Mouse (Mus musculus): ENCODE results near the gene Kif17. TPM values are rescaled to one million over a fixed set of nuclear protein-coding genes. Genes with fewer than 3 reads are reported as not detected.

The Kif17 gene
- polyA plus RNA-seq, 1 experiment from 2014 or later = 0.78 TPM

GRCm38 (mm10) chr4:138216200-138216890 is 33.9 kb upstream of the Kif17 start, which contains the start of gene Hp1bp3:
Gene Hp1bp3 (plus strand): TSS chr4:138216296.
- TF ChIP-seq CTCF (IDR thresholded peaks at IDR 0.05; ENCODE audit: low read depth) = no peak
- H3K4me2 ChIP-seq (replicated peaks; ENCODE audit: low read depth) = peak within 1 kb of the TSS; percentile 81
- peak within 1 kb of the TSS; percentile 100 for H3K27ac ChIP-seq (ENCODE audit: low read depth, low read length)
- WGBS = under 1% methylated on average over 72 of the region's 84 CpGs
- H3K9me3 ChIP-seq (ENCODE audit: control insufficient read depth) = no peaks in the 10 kb centered on the region
- no peaks in the 10 kb centered on the region for H3K27me3 ChIP-seq (replicated peaks; ENCODE audit: control insufficient read depth, insufficient read depth, low read length)
- H3K9ac ChIP-seq (ENCODE audit: low read depth, low read length) = peak within 1 kb of the TSS; percentile 99
- H3K4me3 ChIP-seq (ENCODE audit: low read depth, low read length) = peak within 1 kb of the TSS; percentile 94
- no peaks in the 10 kb centered on the region for H3K36me3 ChIP-seq (ENCODE audit: control insufficient read depth, insufficient read depth)
- peak; percentile 71 for ATAC-seq
- peaks cover 11% of the 10 kb centered on the region; the same call in 1 of the 2 replicates for H3K4me1 ChIP-seq (replicated peaks; ENCODE audit: control insufficient read depth, insufficient read depth, low read length)

- peak; percentile 17 for TF ChIP-seq CTCF (IDR thresholded peaks at IDR 0.05; ENCODE audit: low read depth)
- under 1% methylated on average over 62 of the region's 68 CpGs for WGBS
- Histone ChIP-seq H3K4me1 (replicated peaks; ENCODE audit: control insufficient read depth, insufficient read depth, low read length) (peaks cover 11% of the 10 kb centered on the region; the same call in 1 of the 2 replicates), H3K27ac (ENCODE audit: low read depth, low read length) (peak overlapping the region; percentile 100), H3K9me3 (ENCODE audit: control insufficient read depth) (no peaks in the 10 kb centered on the region), H3K4me3 (ENCODE audit: low read depth, low read length) (peak overlapping the region; percentile 94), H3K27me3 (replicated peaks; ENCODE audit: control insufficient read depth, insufficient read depth, low read length) (no peaks in the 10 kb centered on the region), H3K4me2 (replicated peaks; ENCODE audit: low read depth) (peak overlapping the region; percentile 81), H3K9ac (ENCODE audit: low read depth, low read length) (peak overlapping the region; percentile 99), H3K36me3 (ENCODE audit: control insufficient read depth, insufficient read depth) (peaks cover 1% of the 10 kb centered on the region; the same call in 1 of the 2 replicates)
- peak; percentile 96 for ATAC-seq
These were observed 33.3 kb upstream of the Kif17 start for GRCm38 (mm10) chr4:138216891-138217392.

- peak overlapping the region; percentile 95 for H3K9ac ChIP-seq (ENCODE audit: low read depth, low read length)
- H3K4me2 ChIP-seq (replicated peaks; ENCODE audit: low read depth) = peak overlapping the region; percentile 81
- no peaks in the 10 kb centered on the region for H3K9me3 ChIP-seq (ENCODE audit: control insufficient read depth)
- no peaks in the 10 kb centered on the region for H3K27me3 ChIP-seq (replicated peaks; ENCODE audit: control insufficient read depth, insufficient read depth, low read length)
- under 1% methylated on average over 36 of the region's 36 CpGs for WGBS
- H3K36me3 ChIP-seq (ENCODE audit: control insufficient read depth, insufficient read depth) = peaks cover 6% of the 10 kb centered on the region
- peak; percentile 20; the same call in 1 of the 2 replicates for ATAC-seq
- peak overlapping the region; percentile 94 for H3K4me3 ChIP-seq (ENCODE audit: low read depth, low read length)
- H3K4me1 ChIP-seq (replicated peaks; ENCODE audit: control insufficient read depth, insufficient read depth, low read length) = peaks cover 11% of the 10 kb centered on the region; the same call in 1 of the 2 replicates
- no peak; the same call in 1 of the 2 replicates for TF ChIP-seq CTCF (IDR thresholded peaks at IDR 0.05; ENCODE audit: low read depth)
- H3K27ac ChIP-seq (ENCODE audit: low read depth, low read length) = peak overlapping the region; percentile 100
These were observed 32.8 kb upstream of the Kif17 start for GRCm38 (mm10) chr4:138217441-138217840.

GRCm38 (mm10) chr4:138217951-138218685 is 32.1 kb upstream of the Kif17 start:
- H3K4me2 ChIP-seq (replicated peaks; ENCODE audit: low read depth) = peak overlapping the region; percentile 81
- H3K9ac ChIP-seq (ENCODE audit: low read depth, low read length) = peak overlapping the region; percentile 95
- H3K4me3 ChIP-seq (ENCODE audit: low read depth, low read length) = peak overlapping the region; percentile 94
- H3K9me3 ChIP-seq (ENCODE audit: control insufficient read depth) = no peaks in the 10 kb centered on the region
- H3K27me3 ChIP-seq (replicated peaks; ENCODE audit: control insufficient read depth, insufficient read depth, low read length) = no peaks in the 10 kb centered on the region
- 0 out of 2 replicates have a peak overlapping the region, but pooled peaks have one; percentile 100 for H3K27ac ChIP-seq (ENCODE audit: low read depth, low read length)
- TF ChIP-seq CTCF (IDR thresholded peaks at IDR 0.05; ENCODE audit: low read depth) = no peak
- ATAC-seq = no peak
- H3K4me1 ChIP-seq (replicated peaks; ENCODE audit: control insufficient read depth, insufficient read depth, low read length) = peaks cover 11% of the 10 kb centered on the region; the same call in 1 of the 2 replicates
- 56% methylated on average over 11 of the region's 11 CpGs for WGBS
- peaks cover 12% of the 10 kb centered on the region for H3K36me3 ChIP-seq (ENCODE audit: control insufficient read depth, insufficient read depth)

GRCm38 (mm10) chr4:138219331-138219730 is 30.9 kb upstream of the Kif17 start:
- TF ChIP-seq CTCF (IDR thresholded peaks at IDR 0.05; ENCODE audit: low read depth) = no peak
- Histone ChIP-seq H3K36me3 (ENCODE audit: control insufficient read depth, insufficient read depth) (peaks cover 24% of the 10 kb centered on the region), H3K27me3 (replicated peaks; ENCODE audit: control insufficient read depth, insufficient read depth, low read length) (no peaks in the 10 kb centered on the region), H3K9ac (ENCODE audit: low read depth, low read length) (no peak overlapping the region), H3K4me2 (replicated peaks; ENCODE audit: low read depth) (no peak overlapping the region), H3K4me3 (ENCODE audit: low read depth, low read length) (no peak overlapping the region), H3K4me1 (replicated peaks; ENCODE audit: control insufficient read depth, insufficient read depth, low read length) (peaks cover 11% of the 10 kb centered on the region; the same call in 1 of the 2 replicates), H3K9me3 (ENCODE audit: control insufficient read depth) (no peaks in the 10 kb centered on the region), H3K27ac (ENCODE audit: low read depth, low read length) (no peak overlapping the region)
- no peak for ATAC-seq
- 68% methylated on average over 5 of the region's 5 CpGs for WGBS

- H3K9me3 ChIP-seq (ENCODE audit: control insufficient read depth) = no peaks in the 10 kb centered on the region
These were observed 29.5 kb upstream of the Kif17 start for GRCm38 (mm10) chr4:138220761-138221160.

More at GRCm38 (mm10) chr4:138220761-138221160, 29.5 kb upstream of the Kif17 start:
- H3K27me3 ChIP-seq (replicated peaks; ENCODE audit: control insufficient read depth, insufficient read depth, low read length) = no peaks in the 10 kb centered on the region
- TF ChIP-seq CTCF (IDR thresholded peaks at IDR 0.05; ENCODE audit: low read depth) = no peak
- no peak overlapping the region for H3K4me3 ChIP-seq (ENCODE audit: low read depth, low read length)
- no peak overlapping the region for H3K9ac ChIP-seq (ENCODE audit: low read depth, low read length)
- no peak overlapping the region for H3K4me2 ChIP-seq (replicated peaks; ENCODE audit: low read depth)
- H3K4me1 ChIP-seq (replicated peaks; ENCODE audit: control insufficient read depth, insufficient read depth, low read length) = peaks cover 8% of the 10 kb centered on the region; the same call in 1 of the 2 replicates
- WGBS = 76% methylated on average over 7 of the region's 7 CpGs
- peaks cover 35% of the 10 kb centered on the region for H3K36me3 ChIP-seq (ENCODE audit: control insufficient read depth, insufficient read depth)
- no peak overlapping the region for H3K27ac ChIP-seq (ENCODE audit: low read depth, low read length)
- no peak for ATAC-seq
